Comparison of ENCODE assay signal across 9 mouse cellular contexts in genomic region chr2:120170726-120171125, GRCm38 (mm10). TPM values are rescaled to one million over a fixed set of nuclear protein-coding genes. Genes with fewer than 3 reads are reported as not detected.
A peak's percentile ranks its signal among the peaks of the same experiment; 100 is the strongest.
DNase-seq lines count a peak whose midpoint lies in the region; ATAC-seq lines count a peak whose summit lies in the region.
"Had no signal": no experiment of that assay in that cellular context is flagged by ENCODE, and none has a peak within 500 bp of the region (broad histone marks: within the 10 kb centered on the region; RNA-seq: fewer than 3 reads in every experiment).

No protein-coding gene starts in this region.

- H3K36me3 ChIP-seq in embryonic facial prominence, embryonic 14.5 days (ENCODE audit: control insufficient read depth, insufficient read depth, low read length), result no peaks in the 10 kb centered on the region
- H3K36me3 ChIP-seq in forebrain, embryonic 12.5 days (replicated peaks), result no peaks in the 10 kb centered on the region
- H3K36me3 ChIP-seq: midbrain, embryonic 12.5 days had no signal

- no peaks in the 10 kb centered on the region for H3K9me3 ChIP-seq in embryonic facial prominence, embryonic 14.5 days (ENCODE audit: control insufficient read depth, low read length)
- H3K9me3 ChIP-seq in forebrain, embryonic 12.5 days, result no peaks in the 10 kb centered on the region
- H3K9me3 ChIP-seq: midbrain, embryonic 12.5 days had no signal

- H3K9ac ChIP-seq in embryonic facial prominence, embryonic 14.5 days (ENCODE audit: low read depth, low read length), result no peak overlapping the region
- H3K9ac ChIP-seq in forebrain, embryonic 12.5 days, result no peak overlapping the region
- H3K9ac ChIP-seq: midbrain, embryonic 12.5 days had no signal

- H3K4me2 ChIP-seq in embryonic facial prominence, embryonic 14.5 days (ENCODE audit: low read depth, low read length), result no peak overlapping the region
- no peak overlapping the region for H3K4me2 ChIP-seq in forebrain, embryonic 12.5 days
- H3K4me2 ChIP-seq: midbrain, embryonic 12.5 days had no signal

- peak; percentile 47 to 53 for DNase-seq in cerebellum, postnatal 10 days
- DNase-seq in cerebellum, adult 18-20 months, result no peak
- DNase-seq in spleen, postnatal 10 days (ENCODE audit: low spot score in 2 of 2), result peak; percentile 32 to 67
- no peak for DNase-seq in spleen, adult 12 weeks (ENCODE audit: low spot score)
- DNase-seq in embryonic facial prominence, embryonic 14.5 days (ENCODE audit: low spot score), result peak; percentile 33
- peak; percentile 51 to 59 for DNase-seq in kidney, postnatal 4 days
- peak; percentile 41 to 59 for DNase-seq in spleen, postnatal 36 days (ENCODE audit: low spot score in 2 of 2)

- H3K27me3 ChIP-seq in embryonic facial prominence, embryonic 14.5 days (replicated peaks; ENCODE audit: control insufficient read depth, insufficient read depth, low read length), result no peaks in the 10 kb centered on the region
- no peaks in the 10 kb centered on the region for H3K27me3 ChIP-seq in forebrain, embryonic 12.5 days
- H3K27me3 ChIP-seq: midbrain, embryonic 12.5 days had no signal

- 42% methylated on average over 1 of the region's 1 CpGs for WGBS in embryonic facial prominence, embryonic 14.5 days
- WGBS in forebrain, embryonic 12.5 days, result 81% methylated on average over 1 of the region's 1 CpGs

- no peaks in the 10 kb centered on the region for H3K4me1 ChIP-seq in embryonic facial prominence, embryonic 14.5 days (ENCODE audit: control insufficient read depth, insufficient read depth, low read length)
- H3K4me1 ChIP-seq in forebrain, embryonic 12.5 days, result no peaks in the 10 kb centered on the region
- H3K4me1 ChIP-seq: midbrain, embryonic 12.5 days had no signal

- H3K4me3 ChIP-seq in embryonic facial prominence, embryonic 14.5 days (ENCODE audit: low read depth, low read length), result no peak overlapping the region
- no peak overlapping the region for H3K4me3 ChIP-seq in forebrain, embryonic 12.5 days (replicated peaks)
- H3K4me3 ChIP-seq: midbrain, embryonic 12.5 days had no signal

- H3K27ac ChIP-seq in embryonic facial prominence, embryonic 14.5 days (replicated peaks; ENCODE audit: low read depth, low read length), result no peak overlapping the region
- H3K27ac ChIP-seq in forebrain, embryonic 12.5 days, result no peak overlapping the region
- H3K27ac ChIP-seq: midbrain, embryonic 12.5 days had no signal

- no peak for ATAC-seq in embryonic facial prominence, embryonic 14.5 days (ENCODE audit: low read depth)
- ATAC-seq in forebrain, embryonic 12.5 days (ENCODE audit: low FRiP score), result no peak

RNA-seq across cellular contexts. Expression of gene Ehd4, which starts 16.3 kb away (rescaled TPM):
- polyA plus RNA-seq in embryonic facial prominence, embryonic 14.5 days (2014; fragmentation: Nextera tagmentation; extraction: Ambion mirVana), result 56.4 and 60.8 TPM in 2 replicates
- polyA plus RNA-seq in forebrain, embryonic 12.5 days (2016; fragmentation: Nextera tagmentation; extraction: Ambion mirVana), result 9.9 and 14.4 TPM in 2 replicates

Comparison
In these comparisons a context has a peak if more than half of its experiments do, and no peak if none do; other contexts are left out.
1. DNase-seq: peak in cerebellum, postnatal 10 days (2 of 2), spleen, postnatal 10 days (2 of 2), embryonic facial prominence, embryonic 14.5 days (single experiment), kidney, postnatal 4 days (2 of 2) and spleen, postnatal 36 days (2 of 2); none in cerebellum, adult 18-20 months (0 of 2) and spleen, adult 12 weeks (single experiment).